Mouse (Mus musculus): Measurements from ENCODE around the gene 2300009A05Rik.

The 2300009A05Rik gene

GRCm38 (mm10) chr9:63348146-63348545 is 50.9 kb downstream of the 2300009A05Rik start:
- no peak for DNase-seq (ENCODE audit: low read depth)

GRCm38 (mm10) chr9:63346029-63346428 is 53.0 kb downstream of the 2300009A05Rik start:
- no peak for DNase-seq (ENCODE audit: low read depth)
